Mouse (Mus musculus): ENCODE data around the gene Wdr13. TPM values are rescaled to one million over a fixed set of nuclear protein-coding genes. Genes with fewer than 3 reads are reported as not detected.

Wdr13 gene
- polyA plus RNA-seq (2011; ENCODE audit: insufficient read length, low read depth, missing spikeins) = 26.7 and 29.9 TPM in 2 replicates

GRCm38 (mm10) chrX:8132017-8132976 lies at the start of gene Wdr13:
Gene Wdr13, minus strand, starts transcription at chrX:8132892.
- peak within 1 kb of the TSS; percentile 95 for H3K27ac ChIP-seq (ENCODE audit: insufficient read depth, low read length)
- TF ChIP-seq CTCF (IDR thresholded peaks at IDR 0.05; ENCODE audit: borderline replicate concordance, insufficient read depth, low read length) (no peak), POLR2A (IDR thresholded peaks at IDR 0.05; ENCODE audit: low read depth, low read length) (peak; percentile 76)
- H3K4me1 ChIP-seq (ENCODE audit: control insufficient read depth, insufficient read depth, low read length) = 0 out of 2 replicates have a peak, but pooled peaks cover 4% of the 10 kb centered on the region
- H3K4me3 ChIP-seq (ENCODE audit: insufficient read depth, low read length) = peak within 1 kb of the TSS; percentile 65

GRCm38 (mm10) chrX:8179646-8180045 lies 47.0 kb upstream of the Wdr13 start:
- no peak overlapping the region for H3K27ac ChIP-seq (ENCODE audit: insufficient read depth, low read length)
- H3K4me1 ChIP-seq (ENCODE audit: control insufficient read depth, insufficient read depth, low read length) = 0 out of 2 replicates have a peak, but pooled peaks cover 2% of the 10 kb centered on the region
- no peak for TF ChIP-seq POLR2A (IDR thresholded peaks at IDR 0.05; ENCODE audit: low read depth, low read length)
- no peak for TF ChIP-seq CTCF (IDR thresholded peaks at IDR 0.05; ENCODE audit: borderline replicate concordance, insufficient read depth, low read length)
- no peak overlapping the region for H3K4me3 ChIP-seq (ENCODE audit: insufficient read depth, low read length)

GRCm38 (mm10) chrX:8178871-8179270 lies 46.2 kb upstream of the Wdr13 start:
- Histone ChIP-seq H3K4me1 (ENCODE audit: control insufficient read depth, insufficient read depth, low read length) (0 out of 2 replicates have a peak, but pooled peaks cover 3% of the 10 kb centered on the region), H3K27ac (ENCODE audit: insufficient read depth, low read length) (no peak overlapping the region)
- no peak for TF ChIP-seq POLR2A (IDR thresholded peaks at IDR 0.05; ENCODE audit: low read depth, low read length)
- no peak for TF ChIP-seq CTCF (IDR thresholded peaks at IDR 0.05; ENCODE audit: borderline replicate concordance, insufficient read depth, low read length)

GRCm38 (mm10) chrX:8175504-8176385 lies 43.1 kb upstream of the Wdr13 start, which contains the start of gene Tbc1d25:
Gene Tbc1d25, minus strand, starts transcription at chrX:8176181.
- Histone ChIP-seq H3K4me3 (ENCODE audit: insufficient read depth, low read length) (peak within 1 kb of the TSS; percentile 58), H3K27ac (ENCODE audit: insufficient read depth, low read length) (peak within 1 kb of the TSS; percentile 30; the same call in 1 of the 2 replicates), H3K4me1 (ENCODE audit: control insufficient read depth, insufficient read depth, low read length) (0 out of 2 replicates have a peak, but pooled peaks cover 3% of the 10 kb centered on the region)
- TF ChIP-seq CTCF (IDR thresholded peaks at IDR 0.05; ENCODE audit: borderline replicate concordance, insufficient read depth, low read length) (no peak), POLR2A (IDR thresholded peaks at IDR 0.05; ENCODE audit: low read depth, low read length) (peak; percentile 73)

More at GRCm38 (mm10) chrX:8178871-8179270, 46.2 kb upstream of the Wdr13 start:
- H3K4me3 ChIP-seq (ENCODE audit: insufficient read depth, low read length) = no peak overlapping the region

- peak overlapping the region; percentile 58 for H3K4me3 ChIP-seq (ENCODE audit: insufficient read depth, low read length)
- H3K27ac ChIP-seq (ENCODE audit: insufficient read depth, low read length) = no peak overlapping the region
- 0 out of 2 replicates have a peak, but pooled peaks cover 3% of the 10 kb centered on the region for H3K4me1 ChIP-seq (ENCODE audit: control insufficient read depth, insufficient read depth, low read length)
- TF ChIP-seq POLR2A (IDR thresholded peaks at IDR 0.05; ENCODE audit: low read depth, low read length) (no peak), CTCF (IDR thresholded peaks at IDR 0.05; ENCODE audit: borderline replicate concordance, insufficient read depth, low read length) (no peak)
Measured at GRCm38 (mm10) chrX:8175169-8175503, 42.4 kb upstream of the Wdr13 start.

- Histone ChIP-seq H3K4me3 (ENCODE audit: insufficient read depth, low read length) (no peak overlapping the region), H3K27ac (ENCODE audit: insufficient read depth, low read length) (no peak overlapping the region), H3K4me1 (ENCODE audit: control insufficient read depth, insufficient read depth, low read length) (no peaks in the 10 kb centered on the region)
- TF ChIP-seq CTCF (IDR thresholded peaks at IDR 0.05; ENCODE audit: borderline replicate concordance, insufficient read depth, low read length) = no peak
- TF ChIP-seq POLR2A (IDR thresholded peaks at IDR 0.05; ENCODE audit: low read depth, low read length) = no peak
Measured at GRCm38 (mm10) chrX:8167716-8168647, 35.3 kb upstream of the Wdr13 start.

- Histone ChIP-seq H3K4me1 (ENCODE audit: control insufficient read depth, insufficient read depth, low read length) (no peaks in the 10 kb centered on the region), H3K27ac (ENCODE audit: insufficient read depth, low read length) (no peak overlapping the region), H3K4me3 (ENCODE audit: insufficient read depth, low read length) (no peak overlapping the region)
- TF ChIP-seq CTCF (IDR thresholded peaks at IDR 0.05; ENCODE audit: borderline replicate concordance, insufficient read depth, low read length) (no peak), POLR2A (IDR thresholded peaks at IDR 0.05; ENCODE audit: low read depth, low read length) (no peak)
Measured at GRCm38 (mm10) chrX:8164471-8164870, 31.8 kb upstream of the Wdr13 start.

- TF ChIP-seq CTCF (IDR thresholded peaks at IDR 0.05; ENCODE audit: borderline replicate concordance, insufficient read depth, low read length) (no peak), POLR2A (IDR thresholded peaks at IDR 0.05; ENCODE audit: low read depth, low read length) (no peak)
- H3K4me3 ChIP-seq (ENCODE audit: insufficient read depth, low read length) = no peak overlapping the region
- no peak overlapping the region for H3K27ac ChIP-seq (ENCODE audit: insufficient read depth, low read length)
- H3K4me1 ChIP-seq (ENCODE audit: control insufficient read depth, insufficient read depth, low read length) = no peaks in the 10 kb centered on the region
Measured at GRCm38 (mm10) chrX:8163076-8163475, 30.4 kb upstream of the Wdr13 start.

Data from embryonic fibroblast, embryonic 13.5 days (primary cell).